9 mouse cellular contexts compared by ENCODE assay signal in the genomic region with DNA sequence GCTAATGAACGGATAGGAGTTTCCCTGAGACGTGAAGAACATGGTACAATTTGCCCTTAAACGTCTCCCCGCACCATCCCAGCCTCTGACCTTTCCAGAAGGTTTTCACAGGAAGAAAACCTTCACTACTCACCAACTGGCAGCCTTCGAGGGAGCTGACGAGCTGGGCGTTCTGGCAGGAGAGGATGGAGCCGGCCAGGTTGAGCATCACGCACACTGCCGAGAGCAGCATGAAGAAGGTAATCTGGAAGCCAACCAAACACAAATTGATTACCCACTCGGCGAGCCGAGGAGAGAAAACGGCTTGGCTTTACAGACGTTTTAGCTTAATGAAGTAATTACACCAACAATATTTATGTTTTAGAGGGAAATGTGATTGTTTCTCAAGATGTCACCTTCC. TPM values are rescaled to one million over a fixed set of nuclear protein-coding genes. Genes with fewer than 3 reads are reported as not detected.
A peak's percentile ranks its signal among the peaks of the same experiment; 100 is the strongest.
DNase-seq lines count a peak whose midpoint lies in the region; ATAC-seq and TF ChIP-seq lines count a peak whose summit lies in the region.
"Had no signal": no experiment of that assay in that cellular context is flagged by ENCODE, and none has a peak within 500 bp of the region (broad histone marks: within the 10 kb centered on the region; RNA-seq: fewer than 3 reads in every experiment).

No protein-coding gene starts in this region.

- in situ Hi-C loops in CH12.LX (cut with MboI; ENCODE audit: low pct_ligation_motif_present, low pct_unique_long_range_greater_than_20kb, low sequenced_read_pairs), result no loop called here

- TF ChIP-seq POLR2A in CH12.LX (IDR thresholded peaks at IDR 0.05; ENCODE audit: low read depth, low read length), result no peak

- no peaks in the 10 kb centered on the region for H3K4me1 ChIP-seq in hindbrain, embryonic 12.5 days
- no peaks in the 10 kb centered on the region for H3K4me1 ChIP-seq in hindbrain, embryonic 11.5 days (replicated peaks; ENCODE audit: control insufficient read depth, insufficient read depth, low read length)
- no peaks in the 10 kb centered on the region; a peak in 1 of 4 replicates for H3K4me1 ChIP-seq in CH12.LX (ENCODE audit: control insufficient read depth in 1 of 2, insufficient read depth in 2 of 2)
- H3K4me1 ChIP-seq in hindbrain, embryonic 16.5 days (ENCODE audit: control insufficient read depth, insufficient read depth, low read depth, low read length), result no peaks in the 10 kb centered on the region

- no peak overlapping the region for H3K9ac ChIP-seq in hindbrain, embryonic 12.5 days
- H3K9ac ChIP-seq in hindbrain, embryonic 11.5 days (ENCODE audit: low read depth, low read length), result no peak overlapping the region
- H3K9ac ChIP-seq in CH12.LX (ENCODE audit: insufficient read depth, low read depth), result peak overlapping the region; percentile 18; the same call in 1 of the 2 replicates
- no peak overlapping the region for H3K9ac ChIP-seq in hindbrain, embryonic 16.5 days (ENCODE audit: low read depth, low read length)

- H3K79me2 ChIP-seq in CH12.LX (replicated peaks; ENCODE audit: control insufficient read depth, extremely low read depth, insufficient read depth, poor library complexity, severe bottlenecking), result no peaks in the 10 kb centered on the region

- no peaks in the 10 kb centered on the region for H3K27me3 ChIP-seq in hindbrain, embryonic 12.5 days
- 0 out of 2 replicates have a peak, but pooled peaks cover 2% of the 10 kb centered on the region for H3K27me3 ChIP-seq in hindbrain, embryonic 11.5 days (ENCODE audit: control insufficient read depth, insufficient read depth, low read length)
- H3K27me3 ChIP-seq in CH12.LX (replicated peaks), result no peaks in the 10 kb centered on the region
- H3K27me3 ChIP-seq in hindbrain, embryonic 16.5 days (replicated peaks; ENCODE audit: control insufficient read depth, insufficient read depth, low read length), result no peaks in the 10 kb centered on the region

- DNase-seq in hindbrain, embryonic 11.5 days (ENCODE audit: low spot score), result no peak
- DNase-seq in CH12.LX (ENCODE audit: extremely low read depth), result no peak
- DNase-seq in cerebellum, adult 9-10 months, result peak; percentile 44
- DNase-seq in frontal cortex, postnatal 25 days (ENCODE audit: low spot score in 2 of 2), result no peak
- no peak for DNase-seq in layer of hippocampus, postnatal 25 days (ENCODE audit: extremely low spot score in 1 of 2, low spot score in 1 of 2)
- DNase-seq: lung, postnatal 10 days had no signal

- H3K27ac ChIP-seq in hindbrain, embryonic 12.5 days, result peak overlapping the region; percentile 23; the same call in 1 of the 2 replicates
- no peak overlapping the region for H3K27ac ChIP-seq in hindbrain, embryonic 11.5 days (ENCODE audit: low read depth, low read length)
- no peak overlapping the region for H3K27ac ChIP-seq in CH12.LX (ENCODE audit: insufficient read depth, low read depth)
- H3K27ac ChIP-seq in hindbrain, embryonic 16.5 days (ENCODE audit: low read depth, low read length), result no peak overlapping the region

- no peak overlapping the region for H3K4me3 ChIP-seq in hindbrain, embryonic 12.5 days
- no peak overlapping the region for H3K4me3 ChIP-seq in hindbrain, embryonic 11.5 days (ENCODE audit: low read depth, low read length)
- peak overlapping the region; percentile 30 to 55 (median 42) for H3K4me3 ChIP-seq in CH12.LX (replicated peaks in 1 of 3; ENCODE audit: low read depth in 2 of 3, low read length in 2 of 3, poor library complexity in 1 of 3)
- peak overlapping the region; percentile 2; the same call in 1 of the 2 replicates for H3K4me3 ChIP-seq in hindbrain, embryonic 16.5 days (ENCODE audit: low read length)

- 74% methylated on average over 15 of the region's 15 CpGs for WGBS in hindbrain, embryonic 12.5 days
- 76% methylated on average over 15 of the region's 15 CpGs for WGBS in hindbrain, embryonic 11.5 days
- 48% methylated on average over 15 of the region's 15 CpGs for WGBS in hindbrain, embryonic 16.5 days

- TF ChIP-seq RAD21 in CH12.LX (IDR thresholded peaks at IDR 0.05; ENCODE audit: low read depth, low read length), result no peak

- dilution Hi-C loops in CH12.LX (cut with MboI; ENCODE audit: extremely low pct_ligation_motif_present, extremely low pct_unique_long_range_greater_than_20kb, low sequenced_read_pairs), result no loop called here

- TF ChIP-seq EP300 in CH12.LX (IDR thresholded peaks at IDR 0.05; ENCODE audit: low read length), result no peak

- no peaks in the 10 kb centered on the region for H3K9me3 ChIP-seq in hindbrain, embryonic 12.5 days (replicated peaks)
- no peaks in the 10 kb centered on the region for H3K9me3 ChIP-seq in hindbrain, embryonic 11.5 days (ENCODE audit: control insufficient read depth, low read length)
- H3K9me3 ChIP-seq in CH12.LX (replicated peaks; ENCODE audit: low read length), result no peaks in the 10 kb centered on the region
- H3K9me3 ChIP-seq in hindbrain, embryonic 16.5 days (ENCODE audit: control insufficient read depth, low read length), result no peaks in the 10 kb centered on the region

- no peak for TF ChIP-seq CTCF in CH12.LX (conservative IDR thresholded peaks at IDR 0.05 in 1 of 2, IDR thresholded peaks at IDR 0.05 in 1 of 2; ENCODE audit: low read depth in 2 of 2, low read length in 2 of 2)

- no peak overlapping the region for H3K4me2 ChIP-seq in hindbrain, embryonic 12.5 days (replicated peaks)
- no peak overlapping the region for H3K4me2 ChIP-seq in hindbrain, embryonic 11.5 days (replicated peaks; ENCODE audit: low read depth, low read length)
- H3K4me2 ChIP-seq in CH12.LX (ENCODE audit: insufficient read depth, low read depth, poor library complexity, severe bottlenecking), result peak overlapping the region; percentile 82
- peak overlapping the region; percentile 41 for H3K4me2 ChIP-seq in hindbrain, embryonic 16.5 days (ENCODE audit: low read length)

- H3K36me3 ChIP-seq in hindbrain, embryonic 12.5 days, result no peaks in the 10 kb centered on the region
- no peaks in the 10 kb centered on the region for H3K36me3 ChIP-seq in hindbrain, embryonic 11.5 days (ENCODE audit: control insufficient read depth, insufficient read depth, low read length)
- H3K36me3 ChIP-seq in CH12.LX (replicated peaks in 1 of 2; ENCODE audit: control insufficient read depth in 1 of 2, insufficient read depth in 1 of 2, low read length in 1 of 2), result no peaks in the 10 kb centered on the region
- H3K36me3 ChIP-seq in hindbrain, embryonic 16.5 days (ENCODE audit: control insufficient read depth, insufficient read depth, low read length), result no peaks in the 10 kb centered on the region

- ATAC-seq in hindbrain, embryonic 12.5 days (ENCODE audit: low FRiP score), result no peak
- no peak for ATAC-seq in hindbrain, embryonic 11.5 days (ENCODE audit: low FRiP score)
- ATAC-seq in hindbrain, embryonic 16.5 days, result peak; percentile 68
- ATAC-seq in granulocyte monocyte progenitor cell, adult 5-6 weeks (replicated peaks; ENCODE audit: poor library complexity, severe bottlenecking), result no peak

TF ChIP-seq in CH12.LX, 34 proteins besides CTCF, POLR2A, EP300 and RAD21:
- TF ChIP-seq USF2 (conservative IDR thresholded peaks at IDR 0.05; ENCODE audit: low read depth, low read length), result no peak
- no peak for TF ChIP-seq E2F4 (IDR thresholded peaks at IDR 0.05; ENCODE audit: insufficient replicate concordance, low read depth, low read length)
- TF ChIP-seq JUN (IDR thresholded peaks at IDR 0.05; ENCODE audit: insufficient read depth, low read depth, low read length), result no peak
- TF ChIP-seq MYC (IDR thresholded peaks at IDR 0.05; ENCODE audit: low read depth, low read length), result no peak
- TF ChIP-seq MEF2A (IDR thresholded peaks at IDR 0.05; ENCODE audit: borderline replicate concordance, low read depth, low read length), result no peak
- TF ChIP-seq POLR2AphosphoS2 (IDR thresholded peaks at IDR 0.05; ENCODE audit: low read depth, low read length), result no peak
- TF ChIP-seq TBP (conservative IDR thresholded peaks at IDR 0.05; ENCODE audit: low read depth, low read length), result no peak
- TF ChIP-seq CHD1 (IDR thresholded peaks at IDR 0.05; ENCODE audit: low read depth, low read length), result no peak
- TF ChIP-seq HCFC1 (IDR thresholded peaks at IDR 0.05; ENCODE audit: low read depth, low read length), result no peak

RNA-seq across cellular contexts. Expression of a gene that starts 16.8 kb away (rescaled TPM):
- 10.9 and 11.1 TPM in 2 replicates for polyA plus RNA-seq in hindbrain, embryonic 12.5 days (2016; fragmentation: Nextera tagmentation; extraction: Ambion mirVana)
- 12.3 and 12.8 TPM in 2 replicates for polyA plus RNA-seq in hindbrain, embryonic 11.5 days (2014; fragmentation: Nextera tagmentation; extraction: Ambion mirVana)
- 7.7 and 8.1 TPM in 2 replicates for total RNA-seq in CH12.LX (2012; rRNA removed)
- total RNA-seq in CH12.LX (2014; rRNA removed), result 9.0 and 9.1 TPM in 2 replicates
- 5.8 and 6.4 TPM in 2 replicates for polyA plus RNA-seq in CH12.LX (2012; ENCODE audit: insufficient read length, low read depth)
- polyA plus RNA-seq in hindbrain, embryonic 16.5 days (2015; fragmentation: Nextera tagmentation; extraction: Ambion mirVana), result 10.2 and 10.9 TPM in 2 replicates
- 3.2 and 5.5 TPM in 2 replicates for total RNA-seq in granulocyte monocyte progenitor cell, adult 5-6 weeks (2014; fragmentation: Nextera tagmentation)
- total RNA-seq in granulocyte monocyte progenitor cell, adult 5-6 weeks (2017), result 5.4 and 7.0 TPM in 2 replicates
- total RNA-seq in layer of hippocampus, postnatal 25 days (2021), result 10 to 100 TPM; 18.2 to 19.3 TPM

Comparison
In these comparisons a context has a peak if more than half of its experiments do, and no peak if none do; other contexts are left out.
1. H3K4me2 ChIP-seq: peak in CH12.LX (single experiment) and hindbrain, embryonic 16.5 days (single experiment); none in hindbrain, embryonic 12.5 days (single experiment) and hindbrain, embryonic 11.5 days (single experiment).
2. H3K4me3 ChIP-seq: peak in CH12.LX (3 of 3) and hindbrain, embryonic 16.5 days (single experiment); none in hindbrain, embryonic 12.5 days (single experiment) and hindbrain, embryonic 11.5 days (single experiment).